Mouse (Mus musculus) cerebral cortex, adult 2 months (tissue): ENCODE measurements around the gene Tysnd1.

Source experiments
- WGBS: fragments of 180-500 bp; shearing (Covaris S2); methylation state at CpG from one replicate; pipeline ENCODE4 v1.1.7; 2018; 5-methylcytosine and 5-hydroxymethylcytosine counted together

Gene Tysnd1

DNA sequence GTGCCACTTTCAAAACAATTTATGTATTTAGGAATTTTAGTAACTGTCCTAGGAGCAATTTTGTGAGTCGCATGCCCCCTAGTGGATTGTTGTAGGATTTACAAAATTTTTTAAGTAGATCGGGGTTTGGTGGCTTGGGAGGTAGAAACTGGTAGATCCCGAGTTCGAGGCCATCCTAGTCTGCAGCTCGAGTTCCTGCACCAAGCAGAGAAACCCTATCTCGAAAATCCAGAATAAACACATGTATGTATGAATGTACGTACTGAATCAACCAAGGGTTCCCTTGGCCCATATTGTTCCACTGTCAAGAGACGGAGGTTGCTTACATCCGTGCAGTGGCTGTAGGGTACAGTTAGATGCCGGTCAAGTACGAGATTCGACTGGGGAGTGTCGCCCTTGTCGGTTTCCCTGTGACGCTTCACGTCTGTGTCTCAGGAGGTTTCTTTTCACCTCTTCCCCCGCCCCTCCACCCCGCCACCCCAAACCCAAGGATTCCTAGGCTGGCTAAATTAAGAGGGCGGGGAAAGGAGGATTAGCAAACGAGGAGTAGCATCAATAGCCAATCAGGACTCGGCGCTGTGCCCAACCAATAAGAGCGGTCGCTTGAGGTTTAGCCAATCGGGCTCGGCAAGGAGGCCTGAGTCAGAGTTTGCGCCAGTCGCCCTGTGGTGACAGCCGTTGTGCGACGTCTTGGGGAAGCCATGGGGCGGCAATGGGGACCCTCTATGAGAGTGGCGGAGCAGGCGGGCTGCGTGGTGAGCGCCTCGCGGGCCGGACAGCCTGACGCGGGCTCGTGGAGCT is at the start of gene Tysnd1:
Tysnd1 (plus strand) TSS at position 645 of the 801 bp plus-strand sequence.
- WGBS = 1% methylated on average over 42 of the region's 42 CpGs

DNA sequence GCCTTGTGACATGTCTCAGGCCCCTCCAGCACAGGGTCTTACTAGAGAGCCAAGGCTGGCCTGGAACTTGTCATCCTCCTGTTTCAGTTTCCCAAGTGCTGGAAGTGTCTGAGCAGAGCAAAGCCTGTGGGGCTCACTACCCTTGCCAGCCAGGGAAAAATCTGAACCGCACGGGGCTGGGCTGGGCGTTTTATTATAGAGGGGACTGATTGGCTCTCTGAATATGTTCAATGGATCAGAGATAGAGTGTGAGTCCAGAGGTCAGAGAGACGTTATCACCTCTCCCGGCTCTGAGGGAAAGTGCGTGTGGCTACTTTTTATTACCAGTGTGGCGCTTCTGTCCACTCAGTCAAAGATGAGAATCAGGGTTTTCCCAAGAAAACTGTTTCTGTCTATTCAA is 48.8 kb upstream of the Tysnd1 start:
- 85% methylated on average over 7 of the region's 7 CpGs for WGBS

DNA sequence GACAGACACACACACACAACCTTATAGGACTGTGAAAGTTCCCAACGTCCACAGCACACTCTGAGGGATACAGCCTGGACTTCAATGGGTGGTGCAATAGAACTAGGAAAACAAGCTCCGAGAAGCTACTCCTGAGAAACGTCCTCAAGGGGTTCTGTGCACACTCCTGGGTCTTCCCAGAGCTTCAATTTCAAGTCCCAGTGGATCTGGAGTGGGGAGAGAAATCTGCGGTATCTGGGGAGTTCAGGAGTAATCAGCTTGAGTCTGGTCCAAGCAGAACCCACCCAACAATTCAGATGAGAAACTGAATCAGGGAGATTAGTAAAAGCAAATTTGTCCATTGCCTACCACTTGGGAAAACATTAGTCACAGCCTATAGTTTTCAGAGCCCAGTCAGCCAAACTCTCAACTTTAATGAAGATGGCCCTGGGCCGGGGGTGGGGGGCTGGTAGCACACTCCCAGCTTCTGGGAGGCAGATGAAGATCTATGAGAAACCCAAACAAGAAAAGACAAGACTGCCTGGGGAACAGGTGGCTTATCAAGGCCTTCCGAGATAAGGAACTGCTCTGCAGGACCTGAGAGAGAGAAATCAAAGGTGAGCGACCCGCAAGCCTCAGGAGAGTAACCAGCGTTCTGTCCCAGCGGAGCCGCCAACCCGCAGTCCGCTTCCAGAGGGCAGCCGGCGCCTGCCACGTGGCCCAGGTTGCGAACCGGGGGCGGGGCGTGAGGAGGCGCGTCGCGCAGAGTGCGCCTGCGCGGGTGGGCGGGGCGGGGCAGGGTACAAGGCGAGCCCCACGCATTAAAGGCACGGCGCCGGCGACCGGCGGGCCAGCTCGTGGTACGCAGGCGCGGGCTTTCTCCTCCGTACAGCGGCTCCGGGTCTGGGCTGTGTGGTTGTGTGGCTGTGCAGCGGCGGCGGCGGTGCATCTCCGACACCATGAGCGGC is 47.3 kb upstream of the Tysnd1 start, which contains the start of gene Ppa1:
Ppa1 (plus strand) TSS at position 763 of the 947 bp plus-strand sequence.
- 1% methylated on average over 48 of the region's 50 CpGs for WGBS

- WGBS = 2% methylated on average over 49 of the region's 49 CpGs
These were observed 46.3 kb upstream of the Tysnd1 start for GRCm38 (mm10) chr10:61648737-61649645.

GRCm38 (mm10) chr10:61654105-61654504 is 41.2 kb upstream of the Tysnd1 start:
- 93% methylated on average over 4 of the region's 4 CpGs for WGBS

DNA sequence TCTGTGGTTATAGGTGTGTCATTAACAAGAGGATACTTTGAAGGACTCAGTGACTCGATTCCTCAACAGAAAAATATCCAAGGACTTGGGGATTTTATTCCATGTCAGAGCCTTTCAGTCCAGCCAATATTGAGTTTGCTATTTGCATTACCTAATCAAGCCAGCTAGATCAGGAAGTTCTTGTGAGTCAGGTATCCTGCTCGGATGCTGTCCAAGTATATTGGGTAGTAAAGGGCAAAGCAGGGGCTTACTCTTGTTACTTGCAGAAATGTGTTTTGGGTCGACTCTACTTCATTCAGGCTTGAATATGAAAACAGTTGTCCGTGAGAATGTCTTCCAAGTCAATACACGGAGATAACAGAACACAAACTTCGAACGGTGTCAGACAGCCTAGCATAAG is 40.6 kb upstream of the Tysnd1 start:
- WGBS = 86% methylated on average over 7 of the region's 7 CpGs

GRCm38 (mm10) chr10:61655188-61655587 is 40.1 kb upstream of the Tysnd1 start:
- 99% methylated on average over 3 of the region's 3 CpGs for WGBS

DNA sequence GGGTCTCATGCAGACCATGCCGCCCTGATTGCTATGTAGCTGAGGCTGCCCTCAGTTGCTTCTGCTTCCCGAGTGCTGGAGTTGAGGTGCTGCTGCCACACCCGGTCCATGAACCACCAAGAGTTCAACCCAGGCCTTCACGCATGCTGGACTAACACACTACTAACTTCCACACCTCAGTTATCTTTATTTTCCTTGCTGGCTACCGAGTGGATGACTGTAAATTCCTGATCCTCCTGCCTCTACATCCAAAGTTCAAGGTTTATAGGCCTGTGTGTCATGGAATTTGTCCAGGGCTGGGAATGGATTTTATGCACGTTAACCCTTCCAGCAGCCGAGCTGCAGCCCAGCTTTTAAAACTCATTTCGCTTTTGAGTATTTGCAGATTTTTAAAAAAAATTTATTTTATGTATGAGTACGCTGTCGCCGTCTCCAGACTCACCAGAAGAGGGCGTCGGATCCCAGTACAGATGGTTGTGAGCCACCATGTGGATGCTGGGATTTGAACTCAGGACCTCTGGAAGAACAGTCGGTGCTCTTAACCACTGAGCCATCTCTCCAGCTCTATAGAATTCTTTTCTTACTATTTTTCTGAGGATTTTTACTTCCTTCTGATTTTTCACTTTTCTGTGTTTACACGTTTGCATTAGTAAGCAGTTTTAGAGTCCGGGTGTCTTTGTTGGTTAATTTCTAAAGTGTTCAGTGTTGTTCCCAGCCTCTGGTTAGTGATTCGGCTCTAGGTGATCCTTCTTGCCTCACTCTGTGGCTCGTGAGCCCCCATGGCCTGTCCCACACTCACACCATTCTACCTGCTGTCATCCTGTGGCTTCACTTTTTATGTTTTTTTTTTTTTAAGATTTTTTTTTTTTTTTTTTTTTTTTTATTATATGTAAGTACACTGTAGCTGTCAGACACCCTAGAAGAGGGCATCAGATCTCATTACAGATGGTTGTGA is 38.1 kb upstream of the Tysnd1 start:
- WGBS = 88% methylated on average over 18 of the region's 18 CpGs

GRCm38 (mm10) chr10:61657985-61658384 is 37.3 kb upstream of the Tysnd1 start:
- WGBS = 23% methylated on average over 4 of the region's 4 CpGs

DNA sequence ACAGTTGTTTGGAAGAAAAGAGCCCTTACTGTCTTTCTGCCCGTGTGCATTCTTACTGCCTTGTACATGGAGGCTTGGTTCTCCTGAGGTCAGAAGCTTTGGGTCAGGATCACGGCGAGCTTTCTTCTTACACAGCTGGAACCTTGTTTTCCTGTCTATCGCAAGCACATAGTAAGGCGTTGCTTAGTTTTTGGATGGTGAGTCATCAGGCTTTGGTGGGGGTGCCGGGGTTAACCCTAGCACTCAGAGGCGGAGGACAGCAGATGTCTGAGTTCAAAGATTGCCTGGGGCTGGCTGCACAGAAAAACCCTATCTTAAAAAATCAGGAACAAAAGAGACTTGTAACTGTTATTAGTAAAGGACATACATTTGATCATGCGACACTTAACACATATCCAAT is 33.4 kb upstream of the Tysnd1 start:
- WGBS = 67% methylated on average over 8 of the region's 8 CpGs

DNA sequence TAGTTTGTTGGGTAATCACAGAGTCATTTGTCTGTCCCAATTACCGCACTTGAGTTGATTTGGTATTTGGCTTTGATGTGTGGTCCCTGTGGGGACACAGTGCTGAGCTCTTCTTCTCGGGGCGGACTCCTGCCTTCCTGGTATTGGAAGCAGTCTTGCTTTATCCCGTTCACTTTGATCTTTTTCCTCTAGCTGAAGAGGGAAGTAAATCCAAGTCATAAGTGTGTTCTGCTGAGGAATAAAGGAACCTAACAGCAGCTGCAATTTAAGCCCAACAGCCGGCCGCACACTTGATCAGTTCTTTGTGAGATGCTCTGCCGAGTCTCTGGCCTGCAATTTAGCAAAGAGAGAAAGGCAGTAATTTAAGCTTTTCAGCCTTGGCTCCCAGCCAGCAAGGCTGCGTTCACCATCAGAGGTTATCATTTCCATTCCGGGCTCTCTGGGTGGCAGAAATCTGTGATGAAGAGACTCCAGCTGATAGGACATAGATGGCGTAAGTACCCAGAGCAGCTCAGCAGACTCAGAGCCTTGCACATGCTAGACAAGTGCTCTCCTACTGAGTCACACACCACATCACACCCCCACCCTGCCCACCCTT is 32.8 kb upstream of the Tysnd1 start:
- WGBS = 49% methylated on average over 10 of the region's 10 CpGs

GRCm38 (mm10) chr10:61665111-61665510 is 30.2 kb upstream of the Tysnd1 start:
- WGBS = 96% methylated on average over 10 of the region's 10 CpGs

- WGBS = 95% methylated on average over 3 of the region's 3 CpGs
These were observed 29.7 kb upstream of the Tysnd1 start for GRCm38 (mm10) chr10:61665651-61666050.

GRCm38 (mm10) chr10:61669289-61669688 is 26.0 kb upstream of the Tysnd1 start:
- WGBS = 54% methylated on average over 7 of the region's 7 CpGs

DNA sequence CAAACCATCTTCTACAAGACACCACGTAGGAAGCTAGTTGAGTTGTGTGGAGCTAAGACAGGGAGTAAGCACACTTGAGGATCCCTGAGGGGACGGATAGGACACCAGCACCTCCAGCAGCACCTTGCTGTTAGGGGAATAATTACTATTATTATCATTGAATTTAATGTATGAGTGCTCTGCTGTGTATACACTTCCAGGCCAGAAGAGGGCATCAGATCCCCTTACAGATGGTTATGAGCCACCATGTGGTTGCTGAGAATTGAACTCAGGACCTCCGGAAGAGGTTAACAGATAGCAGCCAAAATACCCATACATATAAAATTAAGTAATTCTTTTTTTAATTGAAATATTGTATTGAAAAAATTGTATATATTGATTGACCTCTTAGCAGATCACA is 24.6 kb upstream of the Tysnd1 start:
- 94% methylated on average over 3 of the region's 3 CpGs for WGBS

DNA sequence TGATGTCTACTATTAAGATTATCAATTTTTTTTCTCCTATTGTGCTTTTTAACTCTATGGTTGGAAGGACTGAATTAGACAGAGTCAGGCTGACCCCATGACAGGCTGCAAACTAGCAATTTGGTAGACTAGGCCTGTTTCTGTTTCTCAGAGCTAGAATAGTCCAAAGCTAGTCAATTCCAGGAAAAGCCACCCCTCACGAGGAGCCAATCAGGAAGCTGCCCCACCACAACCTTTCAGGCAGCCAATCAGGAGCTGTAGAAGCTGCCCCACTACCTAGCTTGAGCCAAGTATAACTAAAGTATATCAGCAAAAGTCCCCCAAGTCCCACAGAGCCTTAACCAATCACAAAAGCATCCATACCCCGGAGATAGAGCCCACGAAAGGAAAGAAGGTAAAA is 19.4 kb upstream of the Tysnd1 start:
- WGBS = 82% methylated on average over 3 of the region's 3 CpGs

- 31% methylated on average over 9 of the region's 9 CpGs for WGBS
These were observed 15.8 kb upstream of the Tysnd1 start for GRCm38 (mm10) chr10:61679545-61679944.

DNA sequence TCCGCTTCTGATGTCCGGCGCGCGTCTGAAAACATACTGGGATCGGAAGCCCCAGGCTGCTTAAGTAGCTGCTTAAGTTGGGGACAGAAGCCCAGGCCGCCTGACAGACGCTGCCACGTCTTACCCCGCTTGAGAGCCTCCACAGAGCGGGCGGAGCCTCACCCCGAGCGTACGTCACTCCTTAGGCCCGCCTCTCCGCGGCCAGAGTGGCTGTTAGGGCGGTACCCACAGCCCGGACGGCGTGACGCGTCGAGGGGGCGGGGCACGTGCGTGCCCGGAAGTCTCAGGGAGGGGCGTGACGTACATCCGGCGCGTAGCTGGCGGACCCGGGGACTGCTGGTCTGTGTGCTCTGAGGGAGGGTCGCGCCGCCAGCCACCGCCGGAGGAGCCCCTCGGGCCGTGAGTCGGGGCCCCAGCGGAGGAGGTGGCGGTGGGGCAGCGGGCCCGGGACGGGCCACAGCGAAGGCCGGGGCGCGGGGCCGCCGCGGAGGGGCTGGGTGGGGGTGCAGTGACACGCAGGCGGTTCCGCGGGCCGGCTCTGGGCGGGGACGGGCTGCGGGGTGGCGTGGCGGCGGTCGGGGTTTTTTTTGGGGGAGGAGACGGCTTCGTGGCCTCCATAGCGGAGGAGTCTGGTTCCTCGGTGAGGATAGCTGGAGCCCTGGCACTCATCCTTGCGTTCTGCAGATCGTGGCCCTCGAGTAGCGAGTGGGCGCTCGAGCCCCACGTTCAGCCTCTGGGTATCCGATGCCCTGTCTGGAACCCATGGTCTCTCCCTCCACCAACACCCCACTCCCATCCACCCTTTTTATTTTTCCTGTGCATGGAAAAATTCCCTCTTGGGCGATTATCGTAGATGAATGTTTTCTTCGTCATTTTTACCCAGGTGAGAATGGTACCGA is 15.1 kb upstream of the Tysnd1 start, which contains the start of gene Sar1a:
Sar1a (plus strand) TSS at position 285 of the 899 bp plus-strand sequence.
- under 1% methylated on average over 84 of the region's 84 CpGs for WGBS

DNA sequence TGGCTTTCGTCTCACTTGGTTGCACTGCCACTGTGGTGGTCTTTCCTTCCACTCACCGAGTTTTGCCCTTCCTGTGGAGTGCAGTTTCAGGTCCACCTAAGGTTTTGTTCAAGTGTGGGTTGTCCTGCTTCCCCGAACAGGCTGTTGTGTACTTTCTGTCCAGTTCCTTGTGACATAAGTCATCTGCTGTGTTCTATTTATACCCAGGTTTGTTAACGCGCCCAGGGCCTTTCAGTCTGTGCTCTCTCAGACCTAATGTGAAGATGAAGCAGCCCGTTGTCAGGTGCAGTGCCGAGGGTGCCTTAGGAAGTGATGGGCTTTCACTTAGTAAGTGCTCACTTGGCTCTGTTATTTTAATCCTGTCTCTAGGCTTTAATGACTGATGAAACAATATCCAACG is 5.9 kb upstream of the Tysnd1 start:
- WGBS = 73% methylated on average over 8 of the region's 8 CpGs
